Mouse (Mus musculus) bone marrow, adult 2 months (tissue): Measurements from ENCODE around the gene Ptk6.

Experiments used
- CTCF ChIP-seq: fragments of 200-500 bp; IDR thresholded peaks from 2 replicates; pipeline ENCODE4 v1.5.1; 2011; ENCODE audit warnings: low read length, control low read depth; ENCODE audit not compliant: control insufficient read depth, insufficient read depth
- POLR2A ChIP-seq: fragments of 200-500 bp; IDR thresholded peaks from 2 replicates; pipeline ENCODE4 v1.6.1; 2011; ENCODE audit warnings: low read depth, mild to moderate bottlenecking, control low read depth, low read length, borderline replicate concordance; ENCODE audit not compliant: control insufficient read depth

GRCm38 (mm10) chr2:181238091-181238610 lies 35.6 kb upstream of the Ptk6 start:
- no peak for TF ChIP-seq POLR2A
- TF ChIP-seq CTCF = no peak
